Mouse (Mus musculus): ENCODE data around the gene Ak7.

Gene Ak7

DNA sequence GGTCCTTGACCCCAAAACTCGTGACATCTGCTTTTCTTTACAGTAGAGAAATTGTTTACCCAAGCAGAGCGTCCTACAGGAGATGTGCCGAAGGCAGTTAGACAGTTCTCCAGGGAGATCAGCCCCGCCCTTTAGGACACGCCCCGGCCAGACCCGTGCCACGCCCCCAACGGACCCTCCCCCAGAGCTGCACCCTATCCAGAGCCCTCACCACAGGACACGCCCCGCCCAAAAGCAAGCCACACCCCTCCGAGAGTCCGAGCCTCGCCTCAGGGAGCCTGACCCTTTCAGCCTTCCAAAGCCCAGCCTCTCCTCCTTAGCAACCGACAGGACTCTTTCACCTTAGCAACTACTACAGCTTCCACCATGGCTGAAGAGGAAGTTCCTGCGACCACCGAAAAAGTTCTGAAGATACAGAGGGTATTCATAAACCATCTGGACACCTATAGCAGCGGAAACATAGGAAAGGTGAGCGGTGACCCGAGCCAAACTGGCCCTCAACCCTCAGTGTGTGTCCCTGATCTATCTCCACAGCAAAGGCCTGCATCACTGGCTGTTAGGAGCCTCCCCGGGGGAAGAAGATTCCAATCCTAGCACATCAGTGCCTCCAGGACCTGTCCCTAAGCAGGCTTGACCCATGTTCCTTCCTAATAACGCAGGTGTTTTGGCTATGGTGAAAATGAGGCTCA lies at the start of gene Ak7:
Gene Ak7 (plus strand): TSS at position 178 of the 689 bp plus-strand sequence.
- in situ Hi-C loops (cut with MboI, MseI), result no loop called here

DNA sequence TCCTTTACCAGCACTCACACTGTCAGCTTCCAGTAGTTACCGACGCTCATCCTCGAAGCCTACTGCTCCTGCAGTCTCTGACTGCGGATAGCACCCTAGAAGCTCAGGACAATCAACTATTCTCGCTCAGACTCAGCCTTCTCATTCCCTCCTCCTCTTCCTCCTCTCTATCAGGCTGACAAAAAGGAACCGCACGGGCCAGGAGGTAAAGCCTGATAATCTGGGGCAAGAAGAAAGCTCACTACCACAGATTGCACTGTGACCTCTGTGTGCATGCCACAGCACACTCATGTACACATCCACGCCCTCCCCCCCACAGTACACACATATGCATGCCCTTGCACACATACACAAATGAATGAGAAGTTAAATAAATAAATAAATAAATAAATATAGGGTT lies 29.5 kb upstream of the Ak7 start:
- in situ Hi-C loops (cut with MboI, MseI), result no loop called here

DNA sequence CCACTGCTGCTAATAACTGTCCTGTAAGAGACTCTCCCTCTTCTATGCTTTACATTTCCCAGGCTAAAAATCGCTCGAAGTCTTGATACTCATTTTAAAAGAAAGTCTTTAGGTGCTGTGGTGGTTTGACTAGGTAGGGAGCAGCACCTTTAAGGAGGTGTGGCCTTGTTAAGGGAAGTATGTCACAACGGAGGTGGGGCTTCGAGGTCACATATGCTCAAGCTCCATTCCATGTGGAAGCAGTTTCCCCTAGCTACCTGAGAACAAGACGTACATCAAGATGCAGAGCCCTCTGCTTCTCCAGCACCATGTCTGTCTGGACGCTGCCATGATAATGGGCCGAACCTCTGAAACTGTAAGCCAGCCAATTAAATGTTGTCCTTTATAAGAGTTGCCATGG lies 27.6 kb upstream of the Ak7 start:
- in situ Hi-C loops (cut with MboI, MseI), result no loop called here

DNA sequence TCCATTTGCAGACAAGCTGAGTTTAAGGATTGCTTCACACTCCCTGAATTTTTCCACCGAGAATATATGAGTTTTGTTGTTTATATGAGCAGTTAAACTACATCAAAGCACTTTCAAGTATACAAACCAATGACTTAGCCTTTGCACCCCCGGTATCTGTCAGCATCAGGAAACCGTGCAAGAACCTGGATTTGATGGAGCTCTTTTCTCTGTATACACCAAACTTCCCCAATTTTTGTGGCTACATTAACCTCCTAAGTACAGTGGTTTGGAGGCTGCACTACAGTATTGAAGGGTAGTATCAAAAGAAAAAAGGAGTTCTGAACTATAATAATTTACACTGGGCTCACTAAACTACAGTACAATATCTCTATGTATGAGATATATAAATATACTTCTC lies 27.0 kb upstream of the Ak7 start:
- in situ Hi-C loops (cut with MboI, MseI), result no loop called here

DNA sequence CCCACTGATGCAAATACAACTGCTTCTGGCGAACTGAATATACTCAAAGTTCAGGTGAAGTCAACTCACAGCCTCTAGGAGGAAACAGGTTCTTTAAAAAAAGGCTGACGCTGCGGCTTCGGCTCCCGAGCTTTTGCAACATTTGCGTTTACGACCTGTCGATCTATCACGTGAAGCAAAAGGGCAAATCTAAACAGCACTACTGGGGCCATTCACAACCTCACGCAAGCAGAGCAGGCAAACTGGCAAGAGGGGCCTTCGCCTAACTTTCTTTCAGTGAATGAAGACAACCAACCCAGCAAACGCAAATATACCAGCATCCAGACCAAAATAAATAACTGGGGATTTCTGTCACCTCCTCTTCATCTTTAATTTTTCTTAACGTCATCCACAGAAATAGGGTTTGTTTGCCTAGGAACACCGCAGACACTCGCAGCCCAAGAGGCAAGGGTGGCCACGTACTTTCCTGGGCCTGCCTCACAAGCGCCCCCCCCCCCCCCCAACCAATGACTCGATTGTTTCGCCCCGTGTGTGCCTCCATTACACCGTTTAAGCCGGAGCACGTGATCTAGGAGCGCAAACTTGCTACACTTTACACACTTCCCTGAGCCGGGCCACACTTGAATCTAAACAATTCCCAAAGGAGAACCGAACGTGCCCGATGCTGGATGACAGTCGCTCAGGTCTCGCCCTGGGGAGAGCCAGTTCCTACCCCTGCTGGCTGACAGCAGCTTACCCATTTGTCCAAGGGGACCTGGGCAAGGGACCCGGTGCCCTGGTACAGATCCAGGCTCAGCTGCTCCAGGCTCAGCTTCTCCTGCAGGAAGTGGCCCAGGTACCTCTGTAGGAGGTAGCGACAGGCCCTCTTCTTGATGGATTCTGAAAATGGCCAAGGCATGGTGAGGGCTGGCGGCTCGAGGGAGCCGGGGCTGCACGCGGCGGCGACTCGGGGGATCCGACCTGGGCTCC lies 21.6 kb upstream of the Ak7 start, which contains the start of gene Gskip:
Gene Gskip (plus strand): TSS at position 897 of the 969 bp plus-strand sequence.
- in situ Hi-C loops (cut with MboI, MseI), result loop anchor here (10.0 kb wide), 1 partner anchor 111 kb away; no protein-coding TSS in a partner anchor

DNA sequence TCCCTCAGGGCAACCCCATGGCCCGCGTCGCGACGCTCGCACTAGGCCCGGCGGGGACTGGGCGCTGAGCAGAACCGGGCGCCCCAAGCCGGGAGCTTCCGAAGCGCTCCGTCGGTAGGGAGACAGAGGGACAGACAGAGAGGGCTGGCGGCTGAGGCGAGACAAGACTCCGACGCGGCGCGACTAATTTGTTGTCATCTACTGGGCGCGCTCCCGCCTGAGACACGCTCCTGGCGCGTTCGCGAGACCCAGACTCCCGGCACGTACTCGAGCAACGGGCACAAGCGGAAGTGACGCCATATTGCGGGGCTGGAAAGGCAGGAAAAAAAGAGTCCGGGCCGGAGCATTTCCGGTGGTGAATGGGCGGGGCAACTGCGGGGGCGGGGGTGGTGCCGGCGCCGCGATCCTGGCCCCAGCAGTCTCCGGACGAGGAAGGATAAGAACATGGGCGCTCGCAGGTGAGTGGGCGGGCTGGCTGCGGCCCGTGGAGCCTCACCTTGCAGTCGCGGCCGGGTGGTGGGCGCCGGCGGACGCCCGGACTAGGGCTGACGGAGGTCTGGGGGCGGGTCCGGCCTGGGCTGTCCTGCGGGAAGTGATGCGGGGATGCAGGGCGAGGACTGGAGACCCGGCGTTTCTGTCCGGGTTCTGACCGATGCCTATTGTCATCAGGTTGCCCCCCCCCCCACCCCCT lies 20.6 kb upstream of the Ak7 start, which contains the start of gene Atg2b:
Gene Atg2b (minus strand): TSS at position 211 of the 691 bp plus-strand sequence.
- in situ Hi-C loops (cut with MboI, MseI), result loop anchor here (10.0 kb wide), 1 partner anchor 110 kb away; no protein-coding TSS in a partner anchor

DNA sequence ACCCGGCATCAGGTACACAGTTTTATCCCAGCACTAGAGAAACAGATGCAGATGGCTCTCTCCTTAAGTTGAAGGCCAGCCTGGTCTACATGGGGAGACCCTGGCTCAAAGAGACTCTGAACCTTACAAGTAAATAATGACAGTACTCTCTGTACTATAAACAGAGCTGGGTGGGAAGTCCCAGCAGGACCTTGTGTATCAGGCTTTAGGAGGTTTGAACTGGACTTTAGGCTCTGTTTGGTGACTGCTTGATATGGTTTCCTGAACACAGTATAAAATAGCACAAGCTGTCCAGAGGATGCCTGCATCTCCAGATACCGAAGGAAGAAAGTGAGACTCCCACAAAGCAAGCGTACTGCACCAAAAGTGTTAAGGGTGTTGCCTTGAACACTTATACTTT lies 19.0 kb upstream of the Ak7 start:
- in situ Hi-C loops (cut with MboI, MseI), result loop anchor here (10.0 kb wide), 1 partner anchor 108 kb away; no protein-coding TSS in a partner anchor

DNA sequence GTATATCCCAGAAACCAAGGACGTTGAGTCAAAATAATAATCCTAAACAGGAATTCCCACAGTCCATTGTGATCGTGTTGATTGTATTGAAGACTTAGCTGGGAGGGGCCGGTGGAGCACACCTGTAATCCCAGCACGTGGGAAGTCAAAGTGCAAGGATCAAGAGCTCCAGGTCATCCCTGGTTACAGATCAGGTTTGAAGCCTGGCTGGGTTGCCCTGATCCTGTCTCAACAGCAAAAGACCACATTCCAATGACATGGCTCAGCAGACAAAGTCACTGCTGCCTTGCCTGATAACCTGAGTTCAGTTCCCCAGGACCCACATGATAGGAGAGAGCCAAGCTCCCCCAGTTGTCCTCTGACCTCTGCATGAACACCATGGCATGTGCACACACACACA lies 18.4 kb upstream of the Ak7 start:
- in situ Hi-C loops (cut with MboI, MseI), result loop anchor here (10.0 kb wide), 1 partner anchor 107 kb away; no protein-coding TSS in a partner anchor

DNA sequence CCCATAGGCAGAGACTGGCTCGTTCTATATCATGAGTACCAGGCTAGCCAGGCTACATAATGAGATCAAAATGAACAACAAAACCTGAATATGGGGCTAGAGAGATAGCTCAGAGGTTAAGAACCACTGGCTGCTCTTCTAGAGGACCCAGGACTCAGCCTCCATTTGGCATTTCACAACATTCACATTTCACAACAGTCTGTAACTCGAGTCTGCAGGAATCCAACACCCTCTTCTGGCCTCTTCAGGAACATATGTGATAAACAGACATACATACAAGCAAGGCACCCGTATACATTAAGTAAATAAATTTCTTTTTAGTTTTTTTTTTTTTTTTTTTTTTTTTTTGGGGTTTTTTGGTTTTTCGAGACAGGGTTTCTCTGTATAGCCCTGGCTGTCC lies 17.2 kb upstream of the Ak7 start:
- in situ Hi-C loops (cut with MboI, MseI), result loop anchor here (10.0 kb wide), 1 partner anchor 106 kb away; no protein-coding TSS in a partner anchor

DNA sequence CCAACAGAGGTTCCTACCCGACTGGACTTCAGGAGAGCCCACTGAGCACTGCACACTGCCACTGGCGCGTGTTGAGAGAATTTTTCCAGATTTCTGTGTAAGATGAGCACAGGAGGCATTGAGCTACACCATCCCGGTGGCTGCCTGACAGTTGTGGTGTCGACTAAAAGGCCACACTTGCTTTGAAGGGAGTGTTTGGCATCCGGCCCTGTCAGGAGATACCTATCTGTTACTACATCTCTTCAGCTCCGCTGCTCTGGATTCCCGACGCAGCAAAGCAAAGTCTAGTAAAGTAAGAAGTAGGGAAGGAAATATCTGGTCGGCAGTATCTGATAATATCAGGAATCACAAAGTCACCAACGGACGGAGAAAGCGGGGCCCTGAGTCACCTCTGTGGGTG lies 16.3 kb upstream of the Ak7 start:
- in situ Hi-C loops (cut with MboI, MseI), result loop anchor here (10.0 kb wide), 1 partner anchor 105 kb away; no protein-coding TSS in a partner anchor

DNA sequence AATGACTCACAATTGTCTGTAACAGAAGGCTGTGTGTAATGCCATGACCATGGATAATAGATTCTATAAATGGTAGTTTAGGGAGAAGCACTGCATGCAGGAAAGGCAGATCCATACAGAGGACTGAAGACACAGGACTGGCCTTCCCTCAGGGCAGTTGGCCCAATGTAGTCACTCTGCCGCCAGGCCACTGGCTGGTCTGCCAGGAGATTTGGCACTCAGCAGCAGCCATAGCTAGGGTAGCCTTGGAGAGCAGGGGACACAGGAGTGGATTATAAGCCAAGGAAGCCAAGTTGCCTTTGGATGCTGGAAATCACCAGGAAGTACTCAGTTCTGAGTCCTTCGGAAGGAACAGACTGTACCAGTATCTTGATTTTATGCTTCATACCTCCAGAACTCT lies 11.8 kb upstream of the Ak7 start:
- in situ Hi-C loops (cut with MboI, MseI), result no loop called here

DNA sequence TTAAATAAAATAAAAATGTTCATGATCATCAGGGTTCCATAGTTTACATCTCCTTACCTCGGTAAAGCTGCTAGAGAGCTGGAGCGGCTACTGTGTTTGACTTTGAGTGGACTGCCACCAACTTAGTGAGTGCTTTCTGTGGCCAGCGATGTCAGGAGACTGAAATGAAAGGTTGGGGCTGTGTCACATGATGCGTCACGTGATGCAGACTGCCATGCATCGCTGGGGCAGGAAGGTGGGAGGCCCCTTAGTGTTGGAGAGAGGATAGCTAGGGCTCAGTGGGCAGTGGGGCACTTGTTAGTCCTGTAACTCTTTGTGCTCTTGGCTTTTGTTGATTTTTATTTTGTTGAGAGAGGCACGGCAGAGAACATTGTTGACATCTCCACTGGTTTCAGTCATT lies 9.9 kb upstream of the Ak7 start:
- in situ Hi-C loops (cut with MboI, MseI), result no loop called here

DNA sequence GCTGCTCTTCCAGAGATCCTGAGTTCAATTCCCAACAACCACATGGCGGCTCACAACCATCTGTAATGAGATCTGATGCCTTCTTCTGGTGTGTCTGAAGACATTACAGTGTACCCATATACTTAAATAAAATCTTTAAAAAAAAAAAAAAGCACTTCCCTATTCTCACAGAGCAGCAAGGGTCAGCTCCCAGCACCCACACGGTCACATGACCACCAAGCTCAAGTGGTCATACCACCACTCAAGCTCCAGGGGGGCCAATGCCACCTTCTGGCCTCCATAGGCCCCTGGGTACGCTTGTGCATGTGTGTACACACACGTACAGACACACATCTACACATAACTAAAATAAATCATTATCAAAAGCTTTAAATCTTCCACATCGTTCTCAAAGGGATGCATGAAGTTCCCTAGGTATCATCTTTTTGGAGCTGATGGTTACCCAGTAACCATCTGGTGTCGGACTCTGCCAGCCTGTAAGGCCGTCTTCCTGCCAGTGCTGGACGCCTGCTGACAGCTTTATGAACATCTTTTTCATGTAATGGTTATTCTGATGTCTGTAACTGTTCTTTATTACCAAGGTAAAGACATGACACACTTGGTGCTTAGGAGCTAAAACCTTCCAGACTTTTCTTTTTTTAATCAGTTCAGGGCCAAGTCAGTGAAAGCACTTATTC lies 8.5 kb upstream of the Ak7 start:
- in situ Hi-C loops (cut with MboI, MseI), result no loop called here

DNA sequence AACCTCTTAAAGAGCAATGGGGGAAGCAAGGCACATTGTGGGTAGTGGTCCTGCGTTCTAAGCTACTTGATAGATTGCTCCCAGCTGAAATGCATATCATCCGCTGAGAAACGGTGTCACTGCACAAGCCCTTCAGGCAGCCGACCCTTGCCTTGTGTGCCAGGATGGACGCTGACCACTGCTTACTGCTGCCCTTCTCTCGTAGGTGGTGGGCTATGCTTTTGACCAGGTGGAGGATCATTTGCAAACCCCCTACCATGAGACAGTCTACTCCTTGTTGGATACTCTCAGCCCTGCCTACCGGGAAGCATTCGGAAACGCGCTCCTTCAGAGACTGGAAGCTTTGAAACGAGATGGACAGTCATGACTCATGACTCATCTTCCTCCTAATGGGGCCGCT lies 5.3 kb upstream of the Ak7 start:
- in situ Hi-C loops (cut with MboI, MseI), result loop anchor here (5.0 kb wide), 1 partner anchor 97 kb away; no protein-coding TSS in a partner anchor

DNA sequence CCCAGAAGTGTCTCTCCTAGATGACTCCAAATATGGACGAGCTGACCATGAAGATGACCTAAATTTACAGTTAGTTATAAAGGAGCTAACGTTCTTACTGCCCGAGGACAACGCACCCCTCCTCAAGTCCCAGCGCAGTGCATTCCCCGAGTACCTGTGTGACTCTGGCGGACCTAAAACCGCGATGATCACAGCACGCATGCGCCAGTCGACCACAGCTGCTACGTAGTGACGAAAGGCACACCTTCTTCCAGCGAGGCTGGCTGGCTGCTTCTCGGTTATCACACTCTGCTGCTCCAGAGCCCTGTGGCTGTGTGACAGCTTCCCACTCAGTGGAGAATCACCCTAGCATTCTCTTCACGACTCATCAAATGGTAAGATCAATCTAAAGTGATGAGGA lies 12.8 kb downstream of the Ak7 start:
- in situ Hi-C loops (cut with MboI, MseI), result no loop called here

DNA sequence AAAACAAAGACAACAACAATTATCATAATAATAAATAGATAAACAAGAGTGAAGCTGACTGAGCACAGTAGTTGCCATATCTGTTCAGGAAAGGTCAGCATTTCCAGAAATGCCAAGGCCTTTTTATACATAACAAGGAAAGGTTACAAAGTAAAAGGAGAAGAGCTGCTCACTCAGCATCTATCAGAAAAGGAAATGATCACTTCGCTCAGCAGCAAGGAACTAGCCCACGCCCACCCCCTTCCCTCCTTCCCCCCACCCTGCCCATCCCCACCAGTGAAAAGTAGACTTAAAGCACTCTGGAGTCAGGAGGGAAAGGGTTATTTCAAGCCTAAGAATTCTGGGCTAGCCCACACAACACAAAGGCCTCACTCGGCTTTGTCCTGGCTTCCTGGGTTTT lies 14.4 kb downstream of the Ak7 start:
- in situ Hi-C loops (cut with MboI, MseI), result no loop called here

DNA sequence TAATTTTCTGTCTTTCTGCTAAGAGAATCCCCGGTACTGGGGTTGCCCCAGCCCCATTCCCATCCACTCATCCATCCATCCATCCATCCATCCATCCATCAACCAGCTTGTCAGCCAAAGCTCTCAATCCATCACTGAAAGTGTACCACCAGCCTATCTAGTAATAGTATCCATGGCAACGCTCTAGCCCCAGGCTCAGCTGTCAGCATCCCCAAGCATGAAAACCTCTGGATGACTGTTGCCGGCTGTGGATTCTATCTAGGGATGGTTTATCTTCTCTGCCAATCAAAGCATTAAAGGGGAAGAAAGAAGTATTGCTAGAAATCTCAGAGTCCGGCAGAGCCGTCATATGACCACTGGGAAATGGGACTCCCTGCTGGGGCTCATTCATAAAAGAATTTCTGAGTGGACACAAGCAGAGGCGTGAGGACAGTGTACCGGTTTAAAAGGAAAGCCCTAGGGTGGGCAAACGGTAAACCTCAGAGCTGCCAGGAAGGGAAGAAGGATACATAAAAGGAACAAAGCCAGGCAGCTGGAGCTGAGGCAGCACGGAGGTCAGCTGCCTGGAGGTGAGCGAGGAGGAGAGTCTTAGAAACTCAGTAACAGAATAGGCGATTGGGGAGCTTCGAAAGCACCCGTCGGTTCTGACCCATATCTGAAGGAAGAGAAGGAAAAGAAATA lies 15.8 kb downstream of the Ak7 start:
- in situ Hi-C loops (cut with MboI, MseI), result no loop called here

DNA sequence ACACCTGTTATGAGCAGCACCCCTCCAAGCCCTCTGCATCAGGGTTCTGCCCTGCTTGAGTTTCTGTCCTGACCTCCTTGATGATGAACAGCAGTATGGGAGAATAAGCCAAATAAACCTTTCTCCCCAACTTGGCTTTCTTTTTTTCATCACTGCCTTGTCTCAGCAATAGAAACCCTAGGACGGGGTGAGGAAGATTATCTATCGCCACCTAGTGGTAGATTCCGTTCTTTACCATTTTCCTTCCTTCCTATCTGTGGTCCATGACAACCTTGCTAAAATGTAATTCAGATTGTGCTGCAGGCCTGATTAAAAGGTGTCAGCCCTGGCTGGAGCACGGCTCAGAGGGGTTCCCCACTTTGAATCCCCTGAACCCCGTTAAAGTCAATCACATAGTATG lies 16.9 kb downstream of the Ak7 start:
- in situ Hi-C loops (cut with MboI, MseI), result no loop called here

DNA sequence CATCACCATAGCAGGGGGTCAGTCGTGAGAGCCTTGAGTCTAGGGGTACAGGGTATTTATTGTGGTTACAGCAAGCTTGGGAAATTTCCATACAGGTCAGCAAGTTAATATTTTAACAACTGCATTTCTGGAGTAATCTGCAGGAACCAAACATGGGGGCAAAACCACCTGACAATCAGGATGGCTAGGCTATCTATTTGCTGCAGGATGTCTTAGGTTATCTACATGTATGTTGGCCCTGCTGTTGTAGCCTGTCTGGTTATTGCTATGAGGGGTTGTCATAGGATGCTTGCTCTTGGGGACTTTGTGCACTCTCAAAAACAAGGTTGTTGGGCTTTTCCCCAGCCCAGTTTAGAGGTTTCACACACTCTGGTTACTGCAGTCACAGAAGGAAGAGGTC lies 18.8 kb downstream of the Ak7 start:
- in situ Hi-C loops (cut with MboI, MseI), result no loop called here

DNA sequence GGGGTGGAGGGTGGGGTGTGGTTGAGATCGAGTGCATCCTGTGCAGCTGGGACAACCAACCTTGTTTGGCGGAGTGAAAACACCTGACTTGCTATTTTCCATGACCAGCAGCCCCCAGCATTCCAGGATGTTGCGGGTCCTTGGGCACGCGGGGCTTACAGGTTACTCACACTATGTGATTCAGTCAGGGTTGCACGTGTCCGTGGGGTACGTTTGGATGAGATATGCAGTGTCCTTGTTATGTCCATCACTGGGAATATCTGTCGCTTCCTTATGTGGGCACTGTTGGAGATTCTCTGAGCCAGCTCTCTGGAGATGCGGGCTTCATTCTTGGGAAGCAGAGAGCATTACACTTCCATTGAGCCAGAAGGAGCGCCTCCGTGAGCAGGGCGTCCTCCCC lies 20.0 kb downstream of the Ak7 start:
- in situ Hi-C loops (cut with MboI, MseI), result no loop called here

DNA sequence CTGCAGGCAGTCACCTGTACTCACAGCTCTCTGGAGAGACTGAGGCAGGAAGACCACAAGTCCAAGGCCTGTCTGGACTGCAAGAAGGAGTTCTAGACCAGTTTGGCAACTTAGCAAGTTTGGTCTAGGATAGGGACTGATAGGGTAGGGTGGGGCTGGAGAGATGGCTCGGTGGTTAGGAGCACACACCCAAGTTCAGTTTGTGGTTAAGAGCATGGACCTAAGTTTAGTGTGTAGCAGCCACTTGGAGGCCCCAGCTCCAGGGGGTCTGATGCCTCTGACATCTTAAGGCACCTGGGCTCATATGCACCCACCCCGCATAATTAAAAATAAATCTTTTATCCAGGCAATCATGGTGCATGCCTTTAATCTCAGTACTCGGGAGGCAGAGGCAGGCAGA lies 21.5 kb downstream of the Ak7 start:
- in situ Hi-C loops (cut with MboI, MseI), result no loop called here
